Mouse (Mus musculus) stomach, embryonic 14.5 days (tissue): ENCODE data around the gene Atp10a. TPM values are rescaled to one million over a fixed set of nuclear protein-coding genes. Genes with fewer than 3 reads are reported as not detected.
A peak's percentile ranks its signal among the peaks of the same experiment; 100 is the strongest.
"Not testable (repeated sequence)": the region's sequence is repeated elsewhere in the genome, so short reads cannot be mapped to it uniquely, and the experiment has no call there.

Source experiments
- ATAC-seq: fragments of 200-750 bp; cut with Nextera tagmentation; 2 replicates; pipeline ENCODE4 v1.8.0; 2017; ENCODE audit warnings: low read depth, moderate TSS enrichment; ENCODE audit not compliant: insufficient number of reproducible peaks, insufficient read depth, low FRiP score
- H3K27ac ChIP-seq: fragments of 300-500 bp; sonication (generic); 2 replicates; pipeline ENCODE4 v1.5.1; 2014; ENCODE audit warnings: mild to moderate bottlenecking, low read length, moderate library complexity, mixed read lengths
- H3K27me3 ChIP-seq: fragments of 300-500 bp; sonication (generic); 2 replicates; pipeline ENCODE4 v1.6.1; 2014; ENCODE audit warnings: low read length, control low read depth, mixed read lengths; ENCODE audit not compliant: control insufficient read depth, insufficient read depth
- H3K36me3 ChIP-seq: fragments of 300-500 bp; sonication (generic); 2 replicates; pipeline ENCODE4 v1.6.1; 2014; ENCODE audit warnings: mild to moderate bottlenecking, control low read depth, low read length, moderate library complexity, mixed read lengths; ENCODE audit not compliant: control insufficient read depth, insufficient read depth
- H3K4me1 ChIP-seq: fragments of 300-500 bp; sonication (generic); 2 replicates; pipeline ENCODE4 v1.6.1; 2014; ENCODE audit warnings: low read length, control low read depth, mixed read lengths; ENCODE audit not compliant: control insufficient read depth, insufficient read depth
- H3K4me2 ChIP-seq: fragments of 300-500 bp; sonication (generic); replicated peaks from 2 replicates; pipeline ENCODE4 v1.6.1; 2014; ENCODE audit warnings: low read depth, low read length, control low read depth
- H3K4me3 ChIP-seq: fragments of 300-500 bp; sonication (generic); 2 replicates; pipeline ENCODE4 v1.5.1; 2014; ENCODE audit warnings: low read depth, low read length, control low read depth
- H3K9ac ChIP-seq: fragments of 300-500 bp; sonication (generic); replicated peaks from 2 replicates; pipeline ENCODE4 v1.6.1; 2014; ENCODE audit warnings: low read depth, mild to moderate bottlenecking, control low read depth, low read length, moderate library complexity, mixed read lengths
- H3K9me3 ChIP-seq: fragments of 300-500 bp; sonication (generic); 2 replicates; pipeline ENCODE4 v1.6.1; 2016; ENCODE audit warnings: low read depth, low read length, control low read depth; ENCODE audit not compliant: control insufficient read depth
- WGBS: fragments of 180-500 bp; shearing (Covaris S2); extraction: QIAGEN DNeasy Blood & Tissue Kit; methylation state at CpG from one replicate; pipeline ENCODE4 v1.1.7; 2014; 5-methylcytosine and 5-hydroxymethylcytosine counted together
- polyA plus RNA-seq: library from polyadenylated mRNA; unstranded; fragments of >200 nt; fragmentation: Nextera tagmentation; extraction: Ambion mirVana; gene quantifications from 2 replicates; pipeline ENCODE4 v1.2.1, GENCODE M21; 2014

Atp10a gene
- polyA plus RNA-seq, 1 experiment from 2014 or later, result 4.3 TPM

DNA sequence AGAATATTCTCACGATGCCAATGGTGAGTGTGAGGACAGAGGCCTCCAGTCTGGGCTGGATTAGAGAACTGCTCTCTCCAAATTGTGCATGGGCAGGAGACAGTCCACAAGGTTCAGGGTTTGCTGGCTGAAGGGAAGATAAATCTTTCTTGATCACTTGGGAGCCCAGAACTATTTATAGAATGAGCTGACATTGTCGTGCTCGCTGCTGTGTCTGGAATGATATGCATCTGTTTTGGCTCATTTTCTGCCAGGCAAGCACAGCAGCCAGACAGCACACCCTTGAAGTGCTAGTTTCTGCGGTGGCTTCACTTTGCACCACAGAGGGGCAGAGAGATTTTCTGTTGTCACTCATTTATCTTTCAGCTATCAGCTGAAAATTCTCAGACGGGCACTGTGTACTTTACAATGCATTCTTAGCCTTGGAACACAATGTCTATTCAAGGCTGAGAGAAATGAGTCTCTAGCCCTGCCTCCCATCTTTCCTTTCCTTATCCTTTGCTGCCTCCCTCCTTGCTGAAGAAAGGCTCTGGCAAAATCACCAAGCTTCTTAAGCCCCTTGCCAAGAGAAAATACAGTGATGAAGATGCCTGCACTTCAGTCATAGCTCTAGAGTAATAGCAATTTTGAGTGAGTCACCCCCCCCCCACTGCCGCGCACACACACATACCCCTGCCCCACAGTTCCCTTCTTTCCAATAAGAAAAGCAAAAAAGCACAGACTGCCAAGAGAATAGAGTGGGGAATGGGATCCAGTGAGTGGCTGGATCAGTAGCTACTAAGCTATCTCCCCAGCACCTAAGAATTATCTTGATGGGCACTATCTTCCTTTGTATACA is 132.7 kb downstream of the Atp10a start:
- no peaks in the 10 kb centered on the region for H3K27me3 ChIP-seq
- ATAC-seq, result peak; percentile 65; the same call in 1 of the 2 replicates
- H3K4me3 ChIP-seq, result no peak overlapping the region
- peak overlapping the region; percentile 62; the same call in 1 of the 2 replicates for H3K27ac ChIP-seq
- peaks cover 12% of the 10 kb centered on the region for H3K4me1 ChIP-seq
- WGBS, result 31% methylated on average over 7 of the region's 7 CpGs
- no peaks in the 10 kb centered on the region for H3K36me3 ChIP-seq
- no peak overlapping the region for H3K9ac ChIP-seq
- no peak overlapping the region for H3K4me2 ChIP-seq
- no peaks in the 10 kb centered on the region for H3K9me3 ChIP-seq

DNA sequence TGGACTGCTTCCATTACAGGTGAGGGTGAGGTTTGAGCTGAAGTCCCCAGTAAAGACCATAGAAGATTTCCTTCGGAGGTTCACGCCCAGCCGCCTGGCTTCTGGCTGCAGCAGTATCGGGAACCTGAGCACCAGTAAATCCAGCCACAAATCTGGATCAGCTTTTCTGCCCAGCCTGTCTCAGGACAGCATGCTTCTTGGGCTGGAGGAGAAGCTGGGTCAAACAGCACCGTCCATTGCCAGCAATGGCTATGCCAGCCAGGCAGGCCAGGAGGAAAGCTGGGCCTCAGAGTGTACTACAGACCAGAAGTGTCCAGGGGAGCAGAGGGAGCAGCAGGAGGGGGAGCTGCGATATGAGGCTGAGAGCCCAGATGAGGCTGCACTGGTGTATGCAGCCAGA is 141.3 kb downstream of the Atp10a start:
- no peak overlapping the region for H3K9ac ChIP-seq
- WGBS, result 91% methylated on average over 6 of the region's 6 CpGs
- no peak overlapping the region for H3K4me3 ChIP-seq
- H3K4me2 ChIP-seq, result no peak overlapping the region
- H3K27me3 ChIP-seq, result no peaks in the 10 kb centered on the region
- H3K9me3 ChIP-seq, result no peaks in the 10 kb centered on the region
- no peak overlapping the region for H3K27ac ChIP-seq
- H3K4me1 ChIP-seq, result no peaks in the 10 kb centered on the region
- no peak for ATAC-seq
- no peaks in the 10 kb centered on the region; the same call in 1 of the 2 replicates for H3K36me3 ChIP-seq

DNA sequence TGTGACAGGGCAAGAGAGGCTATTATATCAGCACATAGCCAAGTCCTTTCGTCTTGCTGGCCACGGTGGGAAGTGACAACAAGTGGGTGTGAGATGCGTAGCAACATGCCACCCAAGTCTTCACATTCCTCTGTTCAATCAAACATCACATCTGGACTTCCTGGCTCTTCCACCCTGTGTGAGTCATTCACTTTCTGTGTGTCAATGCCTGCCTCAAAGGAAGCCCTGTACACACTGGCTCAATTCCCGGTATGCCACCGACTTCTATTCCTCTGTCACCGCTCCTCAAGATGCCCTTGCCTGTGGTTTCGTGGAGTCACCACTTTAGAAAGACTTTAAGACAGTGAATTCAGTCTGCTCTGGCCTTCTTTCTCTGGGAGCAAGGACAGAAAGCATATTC is 144.9 kb downstream of the Atp10a start:
- Histone ChIP-seq H3K27me3 (no peaks in the 10 kb centered on the region), H3K4me3 (no peak overlapping the region), H3K9ac (no peak overlapping the region), H3K4me1 (no peaks in the 10 kb centered on the region), H3K36me3 (no peaks in the 10 kb centered on the region), H3K4me2 (no peak overlapping the region), H3K27ac (no peak overlapping the region), H3K9me3 (no peaks in the 10 kb centered on the region)
- ATAC-seq, result no peak
- WGBS, result 83% methylated on average over 7 of the region's 7 CpGs

DNA sequence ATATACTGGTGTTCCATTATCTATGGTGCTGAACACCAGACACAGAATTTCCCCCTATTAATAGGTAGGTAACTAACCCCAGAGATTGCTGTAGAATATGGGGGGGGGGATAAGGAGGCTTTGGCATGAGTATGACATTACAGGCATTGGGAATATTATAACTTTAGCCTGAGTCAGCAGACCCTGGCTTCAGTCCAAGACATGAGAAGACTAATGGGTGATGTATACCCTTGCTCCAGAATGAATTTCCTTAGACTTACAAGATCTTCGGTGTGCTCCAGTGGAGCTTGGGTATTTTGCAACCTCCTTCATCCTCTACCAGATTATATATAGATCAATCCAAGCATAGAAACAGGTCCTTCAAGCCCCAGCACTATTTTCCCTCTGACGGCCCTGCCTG is 145.8 kb downstream of the Atp10a start:
- no peaks in the 10 kb centered on the region for H3K36me3 ChIP-seq
- H3K9ac ChIP-seq, result no peak overlapping the region
- H3K4me1 ChIP-seq, result no peaks in the 10 kb centered on the region
- no peak overlapping the region for H3K4me3 ChIP-seq
- 69% methylated on average over 2 of the region's 2 CpGs for WGBS
- no peak overlapping the region for H3K4me2 ChIP-seq
- no peaks in the 10 kb centered on the region for H3K9me3 ChIP-seq
- ATAC-seq, result no peak
- H3K27ac ChIP-seq, result no peak overlapping the region
- no peaks in the 10 kb centered on the region for H3K27me3 ChIP-seq

DNA sequence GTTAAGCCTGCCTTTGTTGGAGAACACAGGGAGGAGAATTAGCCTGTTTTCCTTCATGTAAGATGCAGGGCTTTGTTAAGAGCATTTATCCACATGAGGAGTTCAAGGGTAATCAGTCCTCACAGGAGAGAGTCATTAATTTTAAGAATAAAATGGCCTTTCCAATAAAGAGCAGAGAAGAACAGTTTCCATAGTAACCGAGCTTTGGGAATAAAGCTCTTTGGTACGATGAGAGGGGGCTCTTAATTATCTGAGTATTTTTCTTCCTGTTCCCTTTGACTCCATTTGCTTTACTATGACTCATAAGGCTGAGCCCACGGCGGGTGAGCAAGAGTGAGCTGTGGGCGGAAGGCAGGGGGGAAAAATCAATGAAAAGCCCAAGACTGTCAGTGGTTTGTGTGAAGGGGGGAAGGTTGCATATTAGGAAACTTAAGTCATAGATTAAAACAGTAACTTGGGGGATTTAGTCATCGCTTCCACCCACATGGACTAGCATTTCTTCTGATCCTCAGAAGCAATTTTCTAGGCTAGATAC is 166.2 kb downstream of the Atp10a start:
- Histone ChIP-seq H3K4me1 (no peaks in the 10 kb centered on the region), H3K4me2 (no peak overlapping the region), H3K27me3 (no peaks in the 10 kb centered on the region), H3K36me3 (peaks cover 3% of the 10 kb centered on the region; the same call in 1 of the 2 replicates), H3K27ac (no peak overlapping the region), H3K4me3 (no peak overlapping the region), H3K9me3 (no peaks in the 10 kb centered on the region), H3K9ac (no peak overlapping the region)
- 53% methylated on average over 6 of the region's 6 CpGs for WGBS
- no peak for ATAC-seq

DNA sequence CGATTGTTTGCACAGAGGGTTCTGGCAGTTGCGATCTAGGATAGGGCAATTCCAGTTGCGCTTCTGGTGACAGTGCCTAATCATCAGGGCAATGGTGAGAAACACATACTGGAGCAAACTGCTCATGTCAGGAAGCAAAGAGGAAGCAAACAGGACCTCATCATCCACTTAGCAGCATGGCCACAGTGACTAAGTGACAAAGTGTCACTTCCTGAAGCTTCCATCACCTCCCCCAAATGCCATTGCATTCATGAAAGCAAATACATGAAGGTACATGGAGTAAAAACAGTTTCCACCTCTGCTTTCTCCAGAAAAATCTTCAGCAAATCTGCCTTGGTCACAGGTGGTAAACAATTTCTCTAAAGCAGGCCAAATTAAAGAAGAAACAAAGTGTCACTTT is 168.7 kb downstream of the Atp10a start:
- H3K9me3 ChIP-seq, result no peaks in the 10 kb centered on the region
- 92% methylated on average over 3 of the region's 3 CpGs for WGBS
- no peak for ATAC-seq
- H3K27me3 ChIP-seq, result no peaks in the 10 kb centered on the region
- H3K36me3 ChIP-seq, result peaks cover 3% of the 10 kb centered on the region; the same call in 1 of the 2 replicates
- H3K9ac ChIP-seq, result no peak overlapping the region
- H3K4me2 ChIP-seq, result no peak overlapping the region
- H3K27ac ChIP-seq, result no peak overlapping the region
- H3K4me3 ChIP-seq, result no peak overlapping the region
- no peaks in the 10 kb centered on the region for H3K4me1 ChIP-seq

DNA sequence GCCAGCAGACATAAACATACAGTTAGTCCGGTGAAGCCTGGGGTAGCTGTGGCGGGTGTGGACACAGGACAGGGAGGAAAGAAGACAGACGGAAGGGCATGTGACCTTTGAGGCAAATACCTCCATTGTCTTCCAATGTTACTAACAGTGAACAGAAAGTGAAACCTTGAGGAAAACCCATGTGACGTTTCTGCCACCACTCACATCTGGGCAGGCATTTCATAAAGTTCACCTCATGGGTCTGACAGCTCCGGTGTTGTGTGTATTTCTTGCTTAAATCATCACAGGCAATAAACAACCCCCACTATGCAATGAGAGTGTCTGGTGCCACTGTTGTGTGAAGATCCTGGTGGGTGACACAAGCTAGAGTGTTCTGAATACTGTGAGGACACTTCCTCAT is 173.1 kb downstream of the Atp10a start:
- ATAC-seq, result no peak
- Histone ChIP-seq H3K27me3 (no peaks in the 10 kb centered on the region), H3K9me3 (no peaks in the 10 kb centered on the region), H3K4me3 (no peak overlapping the region), H3K9ac (no peak overlapping the region), H3K27ac (no peak overlapping the region), H3K4me1 (no peaks in the 10 kb centered on the region), H3K4me2 (no peak overlapping the region), H3K36me3 (peaks cover 3% of the 10 kb centered on the region; the same call in 1 of the 2 replicates)
- WGBS, result 60% methylated on average over 5 of the region's 5 CpGs

DNA sequence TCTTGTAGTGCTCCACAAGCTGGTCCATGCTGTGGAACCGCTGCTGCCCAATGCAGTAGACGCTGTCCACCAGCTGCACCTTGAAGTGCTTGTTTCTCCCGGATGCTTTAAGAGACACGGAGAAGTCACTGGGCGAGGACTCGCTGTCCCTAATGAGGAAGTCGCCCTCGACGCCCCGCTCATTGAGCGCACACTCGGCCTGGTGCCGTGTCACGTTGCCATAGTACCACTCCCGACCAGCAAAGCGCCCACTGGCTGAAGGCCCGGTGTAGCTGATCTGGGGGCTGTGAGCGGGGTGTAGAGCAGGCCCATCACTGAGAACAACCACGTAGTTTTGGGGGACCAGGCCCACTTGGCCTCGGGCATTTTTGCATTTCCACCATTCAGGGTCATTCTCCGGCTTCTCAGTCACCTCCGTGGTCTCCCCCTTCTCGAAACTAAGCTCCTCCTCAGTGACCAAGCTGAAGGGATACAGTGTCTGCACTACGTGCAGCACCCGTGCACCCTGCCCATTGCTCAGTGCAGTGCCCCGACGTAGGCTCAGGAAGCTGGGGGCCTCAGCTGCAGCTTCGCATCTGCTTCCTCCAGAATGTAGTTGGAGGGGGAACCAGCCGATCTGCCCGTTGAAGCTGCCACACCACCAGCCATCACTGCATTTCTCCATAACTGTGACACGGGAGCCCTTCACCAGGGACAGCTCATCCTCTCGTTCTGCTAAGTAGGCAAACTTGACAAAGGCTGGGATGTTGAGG is 181.1 kb downstream of the Atp10a start:
- H3K9me3 ChIP-seq, ATAC-seq, H3K4me1 ChIP-seq, H3K4me2 ChIP-seq, H3K4me3 ChIP-seq, H3K27ac ChIP-seq, H3K9ac ChIP-seq, H3K27me3 ChIP-seq, H3K36me3 ChIP-seq: not testable (repeated sequence)
- WGBS, result 94% methylated on average over 32 of the region's 32 CpGs
